Comparison of ENCODE assay signal across 9 mouse cellular contexts in the genomic region with DNA sequence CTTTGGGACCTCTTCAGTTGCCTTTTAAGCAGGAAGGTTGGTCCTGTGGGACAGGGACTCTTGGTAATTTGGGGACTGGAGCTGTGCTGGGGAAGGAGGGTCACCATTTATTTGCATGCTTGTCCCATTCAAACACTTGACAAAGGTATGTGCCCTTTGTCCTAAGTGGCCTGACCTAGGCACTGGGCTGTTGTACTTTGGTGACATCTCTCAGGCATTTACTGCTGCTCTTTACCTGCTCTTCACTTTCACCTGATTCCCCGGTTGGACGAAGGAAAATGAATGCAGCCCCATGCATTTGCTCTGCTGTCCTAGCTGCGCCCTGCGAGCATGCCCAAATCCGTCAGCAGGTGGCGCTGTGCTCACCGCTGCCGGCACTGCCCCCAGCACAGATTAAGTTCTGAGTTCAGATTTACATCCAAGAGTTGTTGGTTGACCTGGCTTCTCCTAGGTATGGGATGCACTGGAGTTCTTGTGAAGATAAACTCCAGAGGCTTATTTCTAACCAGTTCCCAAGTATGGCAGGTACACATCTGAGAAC. TPM values are rescaled to one million over a fixed set of nuclear protein-coding genes. Genes with fewer than 3 reads are reported as not detected.
DNase-seq lines count a peak whose midpoint lies in the region; ATAC-seq and TF ChIP-seq lines count a peak whose summit lies in the region.
"Had no signal": no experiment of that assay in that cellular context is flagged by ENCODE, and none has a peak within 500 bp of the region (broad histone marks: within the 10 kb centered on the region; RNA-seq: fewer than 3 reads in every experiment).

No protein-coding gene starts in this region.

- DNase-seq in hindbrain, embryonic 10.5 days (ENCODE audit: low spot score) = peak; percentile 48
- peak; percentile 40 for DNase-seq in 3T3-L1 (ENCODE audit: low read depth, low spot score)
- DNase-seq in cerebellum, postnatal 36 days = peak; percentile 38 to 45
- no peak for DNase-seq in liver, embryonic 14.5 days (ENCODE audit: low read depth in 3 of 3, low spot score in 3 of 3)
- peak; percentile 61 to 80 for DNase-seq in spleen, postnatal 10 days (ENCODE audit: low spot score in 2 of 2)
- DNase-seq in Muller cell, postnatal 12 days (ENCODE audit: inconsistent ontology term) = no peak

- no peaks in the 10 kb centered on the region for H3K36me3 ChIP-seq in hindbrain, embryonic 10.5 days
- no peaks in the 10 kb centered on the region for H3K36me3 ChIP-seq in hindbrain, embryonic 12.5 days
- H3K36me3 ChIP-seq in ES-Bruce4 (ENCODE audit: control insufficient read depth, insufficient read depth, low read length, poor library complexity, severe bottlenecking) = no peaks in the 10 kb centered on the region
- no peaks in the 10 kb centered on the region for H3K36me3 ChIP-seq in liver, embryonic 14.5 days (replicated peaks; ENCODE audit: control insufficient read depth, insufficient read depth, low read depth)
- H3K36me3 ChIP-seq: lung, embryonic 15.5 days had no signal

- no peak overlapping the region for H3K9ac ChIP-seq in hindbrain, embryonic 12.5 days
- no peak overlapping the region for H3K9ac ChIP-seq in ES-Bruce4 (ENCODE audit: low read depth, poor library complexity, severe bottlenecking)
- no peak overlapping the region for H3K9ac ChIP-seq in liver, embryonic 14.5 days (replicated peaks)
- H3K9ac ChIP-seq: lung, embryonic 15.5 days had no signal

- no peak; the same call in 1 of the 2 replicates for TF ChIP-seq EP300 in ES-Bruce4 (IDR thresholded peaks at IDR 0.05; ENCODE audit: insufficient read depth, low read depth, low read length)
- no peak for TF ChIP-seq EP300 in liver, embryonic 14.5 days (IDR thresholded peaks at IDR 0.05; ENCODE audit: low read depth)

- peaks cover 42% of the 10 kb centered on the region for H3K27me3 ChIP-seq in hindbrain, embryonic 10.5 days (ENCODE audit: insufficient read depth, poor library complexity, severe bottlenecking)
- H3K27me3 ChIP-seq in hindbrain, embryonic 12.5 days = peaks cover 19% of the 10 kb centered on the region
- H3K27me3 ChIP-seq in ES-Bruce4 (ENCODE audit: control insufficient read depth, insufficient read depth, low read length, poor library complexity, severe bottlenecking) = no peaks in the 10 kb centered on the region
- H3K27me3 ChIP-seq in liver, embryonic 14.5 days (ENCODE audit: control insufficient read depth, insufficient read depth, low read length) = no peaks in the 10 kb centered on the region

- TF ChIP-seq CTCF in ES-Bruce4 (IDR thresholded peaks at IDR 0.05; ENCODE audit: low read depth, low read length) = peak; percentile 99
- peak; percentile 96 for TF ChIP-seq CTCF in liver, embryonic 14.5 days (IDR thresholded peaks at IDR 0.05; ENCODE audit: low read depth)

- no peak overlapping the region for H3K4me2 ChIP-seq in hindbrain, embryonic 12.5 days (replicated peaks)
- no peak overlapping the region for H3K4me2 ChIP-seq in liver, embryonic 14.5 days (ENCODE audit: low read depth)
- H3K4me2 ChIP-seq: lung, embryonic 15.5 days had no signal

- no peak for TF ChIP-seq POLR2A in ES-Bruce4 (IDR thresholded peaks at IDR 0.05; ENCODE audit: insufficient read depth, low read length)

- ATAC-seq in hindbrain, embryonic 12.5 days (ENCODE audit: low FRiP score) = no peak
- ATAC-seq in liver, embryonic 14.5 days (ENCODE audit: insufficient read depth) = no peak

- H3K9me3 ChIP-seq in hindbrain, embryonic 10.5 days = no peaks in the 10 kb centered on the region
- no peaks in the 10 kb centered on the region for H3K9me3 ChIP-seq in hindbrain, embryonic 12.5 days (replicated peaks)
- H3K9me3 ChIP-seq in ES-Bruce4 (replicated peaks; ENCODE audit: control insufficient read depth, insufficient read depth, low read length, poor library complexity, severe bottlenecking) = no peaks in the 10 kb centered on the region
- H3K9me3 ChIP-seq in liver, embryonic 14.5 days (ENCODE audit: control insufficient read depth, low read length) = no peaks in the 10 kb centered on the region
- H3K9me3 ChIP-seq: lung, embryonic 15.5 days had no signal

- H3K4me3 ChIP-seq in hindbrain, embryonic 10.5 days = no peak overlapping the region
- no peak overlapping the region for H3K4me3 ChIP-seq in hindbrain, embryonic 12.5 days
- H3K4me3 ChIP-seq in ES-Bruce4 (ENCODE audit: low read depth, low read length) = no peak overlapping the region
- no peak overlapping the region for H3K4me3 ChIP-seq in liver, embryonic 14.5 days (ENCODE audit: insufficient read depth in 1 of 2, low read depth in 2 of 2, low read length in 2 of 2)
- H3K4me3 ChIP-seq: lung, embryonic 15.5 days had no signal

- WGBS in hindbrain, embryonic 10.5 days = 13% methylated on average over 8 of the region's 8 CpGs
- WGBS in hindbrain, embryonic 12.5 days = 10% methylated on average over 8 of the region's 8 CpGs
- WGBS in liver, embryonic 14.5 days (ENCODE audit: insufficient replicate concordance) = 5% methylated on average over 8 of the region's 8 CpGs

- H3K4me1 ChIP-seq in hindbrain, embryonic 10.5 days (replicated peaks) = peaks cover 20% of the 10 kb centered on the region
- H3K4me1 ChIP-seq in hindbrain, embryonic 12.5 days = no peaks in the 10 kb centered on the region
- peaks cover 9% of the 10 kb centered on the region for H3K4me1 ChIP-seq in ES-Bruce4 (ENCODE audit: control insufficient read depth, insufficient read depth, low read length)
- peaks cover 0 to 9% of the 10 kb centered on the region in 2 experiments; a peak in 2 of 4 replicates for H3K4me1 ChIP-seq in liver, embryonic 14.5 days (replicated peaks; ENCODE audit: control insufficient read depth in 2 of 2, insufficient read depth in 2 of 2, low read length in 1 of 2)

- no peak overlapping the region for H3K27ac ChIP-seq in hindbrain, embryonic 10.5 days
- H3K27ac ChIP-seq in hindbrain, embryonic 12.5 days = no peak overlapping the region
- H3K27ac ChIP-seq in ES-Bruce4 (ENCODE audit: insufficient read depth, low read length) = no peak overlapping the region
- no peak overlapping the region for H3K27ac ChIP-seq in liver, embryonic 14.5 days

RNA-seq across cellular contexts. Expression of a gene that starts 28.6 kb away (rescaled TPM):
- 32.5 and 36.0 TPM in 2 replicates for polyA plus RNA-seq in hindbrain, embryonic 10.5 days (2016; fragmentation: Nextera tagmentation; extraction: Ambion mirVana)
- polyA plus RNA-seq in hindbrain, embryonic 12.5 days (2016; fragmentation: Nextera tagmentation; extraction: Ambion mirVana) = 27.5 and 29.5 TPM in 2 replicates
- polyA plus RNA-seq in ES-Bruce4 (2011; ENCODE audit: insufficient read depth, insufficient read length, low read depth, missing spikeins) = 45.5 and 46.6 TPM in 2 replicates
- 13.8 and 15.5 TPM in 2 replicates for polyA plus RNA-seq in liver, embryonic 14.5 days (2012; rRNA removed)
- 10.4 and 11.8 TPM in 2 replicates for polyA plus RNA-seq in liver, embryonic 14.5 days (2014; fragmentation: Nextera tagmentation; extraction: Ambion mirVana)

RNA-seq across cellular contexts. Expression of a gene that starts 31.3 kb away (rescaled TPM):
- 289 and 330 TPM in 2 replicates for polyA plus RNA-seq in hindbrain, embryonic 10.5 days (2016; fragmentation: Nextera tagmentation; extraction: Ambion mirVana)
- 177 and 179 TPM in 2 replicates for polyA plus RNA-seq in hindbrain, embryonic 12.5 days (2016; fragmentation: Nextera tagmentation; extraction: Ambion mirVana)
- 181 and 185 TPM in 2 replicates for polyA plus RNA-seq in ES-Bruce4 (2011; ENCODE audit: insufficient read depth, insufficient read length, low read depth, missing spikeins)
- 195 and 227 TPM in 2 replicates for polyA plus RNA-seq in liver, embryonic 14.5 days (2012; rRNA removed)
- 379 and 451 TPM in 2 replicates for polyA plus RNA-seq in liver, embryonic 14.5 days (2014; fragmentation: Nextera tagmentation; extraction: Ambion mirVana)

RNA-seq across cellular contexts. Expression of a gene that starts 36.3 kb away (rescaled TPM):
- polyA plus RNA-seq in hindbrain, embryonic 10.5 days (2016; fragmentation: Nextera tagmentation; extraction: Ambion mirVana) = 0.67 TPM in 1 of 2 replicates, not detected in the other
- polyA plus RNA-seq in hindbrain, embryonic 12.5 days (2016; fragmentation: Nextera tagmentation; extraction: Ambion mirVana) = 0.14 and 0.65 TPM in 2 replicates
- polyA plus RNA-seq in ES-Bruce4 (2011; ENCODE audit: insufficient read depth, insufficient read length, low read depth, missing spikeins) = 0.75 and 1.3 TPM in 2 replicates
- 0.89 and 0.93 TPM in 2 replicates for polyA plus RNA-seq in liver, embryonic 14.5 days (2012; rRNA removed)
- polyA plus RNA-seq in liver, embryonic 14.5 days (2014; fragmentation: Nextera tagmentation; extraction: Ambion mirVana) = 1.1 and 1.2 TPM in 2 replicates

RNA-seq across cellular contexts. Expression of a gene that starts 37.1 kb away (rescaled TPM):
- polyA plus RNA-seq in hindbrain, embryonic 10.5 days (2016; fragmentation: Nextera tagmentation; extraction: Ambion mirVana) = 0.24 and 0.54 TPM in 2 replicates
- polyA plus RNA-seq in hindbrain, embryonic 12.5 days (2016; fragmentation: Nextera tagmentation; extraction: Ambion mirVana) = 0.28 and 0.34 TPM in 2 replicates
- polyA plus RNA-seq in ES-Bruce4 (2011; ENCODE audit: insufficient read depth, insufficient read length, low read depth, missing spikeins) = 37.6 and 39.2 TPM in 2 replicates
- 0.44 and 0.56 TPM in 2 replicates for polyA plus RNA-seq in liver, embryonic 14.5 days (2012; rRNA removed)
- polyA plus RNA-seq in liver, embryonic 14.5 days (2014; fragmentation: Nextera tagmentation; extraction: Ambion mirVana) = 0.42 and 0.56 TPM in 2 replicates

Comparison
In these comparisons a context has a peak if more than half of its experiments do, and no peak if none do; other contexts are left out.
1. DNase-seq: peak in hindbrain, embryonic 10.5 days (single experiment), 3T3-L1 (single experiment), cerebellum, postnatal 36 days (2 of 2) and spleen, postnatal 10 days (2 of 2); none in liver, embryonic 14.5 days (0 of 3) and Muller cell, postnatal 12 days (single experiment).